Mouse (Mus musculus): ENCODE measurements around the gene Tsku. TPM values are rescaled to one million over a fixed set of nuclear protein-coding genes. Genes with fewer than 3 reads are reported as not detected.
A peak's percentile ranks its signal among the peaks of the same experiment; 100 is the strongest.

Gene Tsku
- polyA plus RNA-seq, 1 experiment from 2014 or later: 9.4 TPM

GRCm38 (mm10) chr7:98312185-98312920 lies 48.8 kb downstream of the Tsku start:
- no peaks in the 10 kb centered on the region for H3K36me3 ChIP-seq (ENCODE audit: control insufficient read depth, insufficient read depth, low read length)
- no peak overlapping the region for H3K27ac ChIP-seq (ENCODE audit: low read depth, low read length)
- WGBS: 55% methylated on average over 4 of the region's 4 CpGs
- H3K9ac ChIP-seq (ENCODE audit: low read length): no peak overlapping the region
- no peaks in the 10 kb centered on the region; the same call in 1 of the 2 replicates for H3K27me3 ChIP-seq (ENCODE audit: control insufficient read depth, insufficient read depth, low read length)
- H3K4me3 ChIP-seq (ENCODE audit: low read depth, low read length): no peak overlapping the region
- ATAC-seq (replicated peaks; ENCODE audit: low FRiP score) (no peak), DNase-seq (ENCODE audit: low spot score) (no peak)
- H3K4me1 ChIP-seq (replicated peaks; ENCODE audit: control insufficient read depth, insufficient read depth, low read length): peaks cover 2% of the 10 kb centered on the region; the same call in 1 of the 2 replicates
- no peaks in the 10 kb centered on the region for H3K9me3 ChIP-seq (ENCODE audit: control insufficient read depth, low read length)
- no peak overlapping the region for H3K4me2 ChIP-seq (ENCODE audit: low read depth, low read length, severe bottlenecking)

- ATAC-seq (replicated peaks; ENCODE audit: low FRiP score) (no peak), DNase-seq (ENCODE audit: low spot score) (no peak)
- Histone ChIP-seq H3K4me3 (ENCODE audit: low read depth, low read length) (no peak overlapping the region), H3K9ac (ENCODE audit: low read length) (no peak overlapping the region), H3K27me3 (ENCODE audit: control insufficient read depth, insufficient read depth, low read length) (no peaks in the 10 kb centered on the region; the same call in 1 of the 2 replicates), H3K4me2 (ENCODE audit: low read depth, low read length, severe bottlenecking) (no peak overlapping the region), H3K36me3 (ENCODE audit: control insufficient read depth, insufficient read depth, low read length) (no peaks in the 10 kb centered on the region), H3K4me1 (replicated peaks; ENCODE audit: control insufficient read depth, insufficient read depth, low read length) (peaks cover 2% of the 10 kb centered on the region; the same call in 1 of the 2 replicates), H3K27ac (ENCODE audit: low read depth, low read length) (no peak overlapping the region), H3K9me3 (ENCODE audit: control insufficient read depth, low read length) (no peaks in the 10 kb centered on the region)
- 68% methylated on average over 6 of the region's 6 CpGs for whole genome bisulfite sequencing
Observed at GRCm38 (mm10) chr7:98310266-98310665, 50.9 kb downstream of the Tsku start.

- peak overlapping the region; percentile 84 for H3K9ac ChIP-seq (ENCODE audit: low read length)
- under 1% methylated on average over 51 of the region's 53 CpGs for WGBS
- peak; percentile 99 for ATAC-seq (replicated peaks; ENCODE audit: low FRiP score)
Observed at GRCm38 (mm10) chr7:98309219-98310030, 51.7 kb downstream of the Tsku start.

GRCm38 (mm10) chr7:98308607-98309218 lies 52.4 kb downstream of the Tsku start:
- H3K27ac ChIP-seq (ENCODE audit: low read depth, low read length): no peak overlapping the region
- WGBS: under 1% methylated on average over 30 of the region's 33 CpGs

More at GRCm38 (mm10) chr7:98309219-98310030, 51.7 kb downstream of the Tsku start:
- H3K27me3 ChIP-seq (ENCODE audit: control insufficient read depth, insufficient read depth, low read length): no peaks in the 10 kb centered on the region; the same call in 1 of the 2 replicates
- peak overlapping the region; percentile 91 for H3K4me2 ChIP-seq (ENCODE audit: low read depth, low read length, severe bottlenecking)
- no peaks in the 10 kb centered on the region for H3K36me3 ChIP-seq (ENCODE audit: control insufficient read depth, insufficient read depth, low read length)
- DNase-seq (ENCODE audit: low spot score): peak; percentile 97
- H3K4me3 ChIP-seq (ENCODE audit: low read depth, low read length): peak overlapping the region; percentile 82
- peaks cover 2% of the 10 kb centered on the region; the same call in 1 of the 2 replicates for H3K4me1 ChIP-seq (replicated peaks; ENCODE audit: control insufficient read depth, insufficient read depth, low read length)
- no peaks in the 10 kb centered on the region for H3K9me3 ChIP-seq (ENCODE audit: control insufficient read depth, low read length)
- no peak overlapping the region for H3K27ac ChIP-seq (ENCODE audit: low read depth, low read length)

GRCm38 (mm10) chr7:98307921-98308606 lies 53.1 kb downstream of the Tsku start:
- no peak overlapping the region for H3K27ac ChIP-seq (ENCODE audit: low read depth, low read length)
- 47% methylated on average over 9 of the region's 9 CpGs for WGBS

More at GRCm38 (mm10) chr7:98308607-98309218, 52.4 kb downstream of the Tsku start:
- Histone ChIP-seq H3K36me3 (ENCODE audit: control insufficient read depth, insufficient read depth, low read length) (no peaks in the 10 kb centered on the region), H3K9me3 (ENCODE audit: control insufficient read depth, low read length) (no peaks in the 10 kb centered on the region), H3K4me2 (ENCODE audit: low read depth, low read length, severe bottlenecking) (peak overlapping the region; percentile 91), H3K4me1 (replicated peaks; ENCODE audit: control insufficient read depth, insufficient read depth, low read length) (peaks cover 2% of the 10 kb centered on the region; the same call in 1 of the 2 replicates), H3K27me3 (ENCODE audit: control insufficient read depth, insufficient read depth, low read length) (no peaks in the 10 kb centered on the region; the same call in 1 of the 2 replicates), H3K4me3 (ENCODE audit: low read depth, low read length) (peak overlapping the region; percentile 82), H3K9ac (ENCODE audit: low read length) (peak overlapping the region; percentile 84)
- DNase-seq (ENCODE audit: low spot score) (no peak), ATAC-seq (replicated peaks; ENCODE audit: low FRiP score) (peak; percentile 63)

GRCm38 (mm10) chr7:98307411-98307810 lies 53.7 kb downstream of the Tsku start:
- no peak overlapping the region for H3K9ac ChIP-seq (ENCODE audit: low read length)
- H3K9me3 ChIP-seq (ENCODE audit: control insufficient read depth, low read length): no peaks in the 10 kb centered on the region
- DNase-seq (ENCODE audit: low spot score) (no peak), ATAC-seq (replicated peaks; ENCODE audit: low FRiP score) (no peak)
- peaks cover 2% of the 10 kb centered on the region; the same call in 1 of the 2 replicates for H3K4me1 ChIP-seq (replicated peaks; ENCODE audit: control insufficient read depth, insufficient read depth, low read length)
- no peak overlapping the region for H3K4me2 ChIP-seq (ENCODE audit: low read depth, low read length, severe bottlenecking)
- no peak overlapping the region for H3K27ac ChIP-seq (ENCODE audit: low read depth, low read length)
- H3K36me3 ChIP-seq (ENCODE audit: control insufficient read depth, insufficient read depth, low read length): no peaks in the 10 kb centered on the region
- 95% methylated on average over 2 of the region's 2 CpGs for WGBS
- no peak overlapping the region for H3K4me3 ChIP-seq (ENCODE audit: low read depth, low read length)
- no peaks in the 10 kb centered on the region; the same call in 1 of the 2 replicates for H3K27me3 ChIP-seq (ENCODE audit: control insufficient read depth, insufficient read depth, low read length)

More at GRCm38 (mm10) chr7:98307921-98308606, 53.1 kb downstream of the Tsku start:
- Histone ChIP-seq H3K36me3 (ENCODE audit: control insufficient read depth, insufficient read depth, low read length) (no peaks in the 10 kb centered on the region), H3K27me3 (ENCODE audit: control insufficient read depth, insufficient read depth, low read length) (no peaks in the 10 kb centered on the region; the same call in 1 of the 2 replicates), H3K9ac (ENCODE audit: low read length) (peak overlapping the region; percentile 84), H3K4me2 (ENCODE audit: low read depth, low read length, severe bottlenecking) (peak overlapping the region; percentile 91), H3K9me3 (ENCODE audit: control insufficient read depth, low read length) (no peaks in the 10 kb centered on the region), H3K4me3 (ENCODE audit: low read depth, low read length) (peak overlapping the region; percentile 82), H3K4me1 (replicated peaks; ENCODE audit: control insufficient read depth, insufficient read depth, low read length) (peaks cover 2% of the 10 kb centered on the region; the same call in 1 of the 2 replicates)
- ATAC-seq (replicated peaks; ENCODE audit: low FRiP score): no peak
- no peak for DNase-seq (ENCODE audit: low spot score)

All from forebrain, embryonic 11.5 days (tissue).